Mouse (Mus musculus) heart, postnatal 4 days (tissue): ENCODE measurements around the gene Gm33815. TPM values are rescaled to one million over a fixed set of nuclear protein-coding genes. Genes with fewer than 3 reads are reported as not detected.
"Not testable (repeated sequence)": the region's sequence is repeated elsewhere in the genome, so short reads cannot be mapped to it uniquely, and the experiment has no call there.

Experiments
- DNase-seq: peaks from one replicate; pipeline ENCODE4 v3.0.0; 2021
- total RNA-seq, 2 experiments: library from RNA; stranded (reverse); gene quantifications; 2 replicates each; pipeline ENCODE4 v1.2.3; 2021

Gene Gm33815
- total RNA-seq, result not detected

DNA sequence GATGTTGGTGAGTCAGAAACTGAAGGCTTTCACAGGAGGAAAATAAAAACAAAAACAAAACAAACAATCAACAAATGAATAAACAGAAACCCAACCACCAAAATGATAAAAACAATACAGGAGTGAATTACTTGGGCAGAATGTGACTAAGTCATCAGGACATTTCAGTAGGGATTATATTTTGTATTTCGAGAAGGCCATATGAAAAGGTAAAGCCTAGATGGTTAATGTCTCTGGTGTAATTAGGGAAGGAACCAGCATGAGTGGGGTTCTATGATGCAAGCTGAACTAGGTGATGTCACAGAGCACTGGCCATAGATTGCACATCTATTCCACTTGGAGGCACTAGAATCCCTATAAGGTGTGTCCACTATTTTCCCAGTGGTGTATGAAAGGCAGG is at the start of gene Gm33815:
Gene Gm33815, plus strand, starts transcription at position 301 of the 400 bp plus-strand sequence.
- DNase-seq, result not testable (repeated sequence)
